Mouse (Mus musculus): ENCODE results near the gene Vash2. TPM values are rescaled to one million over a fixed set of nuclear protein-coding genes. Genes with fewer than 3 reads are reported as not detected.

The Vash2 gene
- polyA plus RNA-seq (2017; shearing (Covaris generic)): under 1 TPM; 0.23 to 0.49 TPM

DNA sequence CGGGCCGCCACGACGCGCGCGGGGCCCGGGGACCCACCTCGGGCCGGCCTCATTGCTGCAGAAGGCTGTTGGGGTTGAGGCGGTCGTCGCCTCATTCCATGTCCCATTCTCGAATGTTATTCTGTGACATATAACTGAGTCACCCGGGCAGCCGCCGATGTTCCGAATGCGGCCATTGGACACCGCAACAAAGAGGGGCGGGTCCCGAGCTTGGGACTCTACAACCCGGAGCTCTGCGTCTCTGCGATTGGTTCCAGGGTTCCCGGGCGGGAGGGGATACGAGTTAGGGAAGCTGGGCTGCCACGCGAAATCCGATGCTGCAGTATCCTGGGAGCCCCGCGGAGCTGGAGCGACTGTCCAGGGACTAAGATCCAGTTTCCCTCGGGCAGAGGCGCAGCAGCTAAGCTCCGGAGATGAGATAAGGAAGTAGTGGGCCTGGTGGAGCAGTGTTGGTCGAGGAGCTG, at the start of gene Vash2:
TSS of gene Vash2 (minus strand) at position 197 of the 464 bp plus-strand sequence.

DNA sequence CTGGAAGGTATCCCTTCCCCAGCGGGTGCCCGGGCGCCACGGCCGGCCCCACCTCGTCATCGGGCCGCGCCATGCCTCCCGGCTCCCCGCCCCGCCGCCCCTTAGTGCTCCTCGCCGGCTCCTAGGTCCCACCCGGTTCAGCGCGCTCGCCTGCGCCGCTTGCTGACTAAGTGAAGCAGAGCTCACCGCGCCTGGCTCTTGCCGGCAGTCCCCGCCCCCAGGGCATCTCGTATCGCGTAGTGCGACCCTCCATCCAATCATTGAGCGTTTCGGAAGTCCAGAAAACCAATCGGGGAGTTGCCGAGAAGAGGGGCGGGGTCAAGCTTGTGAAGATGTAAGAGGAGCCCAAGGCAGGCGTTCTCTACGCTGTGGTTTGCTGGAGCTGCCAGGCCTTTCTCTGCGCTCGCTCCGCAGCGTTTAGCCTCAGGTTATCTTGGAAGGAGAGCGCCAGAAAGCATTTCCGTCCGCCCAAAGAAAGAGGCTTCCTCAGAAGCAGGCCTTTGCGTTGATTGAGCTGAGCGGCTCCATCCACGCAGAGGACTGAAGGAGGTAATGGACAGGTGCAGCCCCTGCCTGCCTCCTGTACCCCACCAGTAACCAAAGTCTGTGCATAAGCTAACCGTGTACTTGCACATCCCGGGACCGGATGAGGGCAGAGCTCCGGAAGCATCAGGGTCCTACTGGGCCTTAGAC, 47.1 kb upstream of the Vash2 start, which contains the start of gene Flvcr1:
TSS of gene Flvcr1 (minus strand) at position 138 of the 693 bp plus-strand sequence.

DNA sequence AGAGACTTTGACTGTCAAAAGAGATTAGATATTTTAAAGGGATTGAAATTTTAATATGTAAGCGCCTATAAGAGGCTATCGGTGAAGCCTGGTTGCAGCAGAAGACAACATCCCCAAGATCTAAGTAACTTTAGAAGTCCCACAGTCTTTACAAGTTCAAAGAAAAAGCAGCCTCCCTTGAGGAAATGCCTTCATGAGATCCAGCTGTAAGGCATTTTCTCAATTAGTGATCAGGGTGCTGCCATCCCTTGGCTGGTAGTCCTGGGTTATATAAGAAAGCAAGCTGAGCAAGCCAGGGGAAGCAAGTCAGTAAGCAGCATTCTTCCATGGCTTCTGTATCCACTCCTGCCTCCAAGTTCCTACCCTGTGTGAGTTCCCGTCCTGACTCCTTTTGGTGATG, 54.3 kb downstream of the Vash2 start, which contains the start of gene Angel2:
TSS of gene Angel2 (plus strand) at position 301 of the 400 bp plus-strand sequence.

DNA sequence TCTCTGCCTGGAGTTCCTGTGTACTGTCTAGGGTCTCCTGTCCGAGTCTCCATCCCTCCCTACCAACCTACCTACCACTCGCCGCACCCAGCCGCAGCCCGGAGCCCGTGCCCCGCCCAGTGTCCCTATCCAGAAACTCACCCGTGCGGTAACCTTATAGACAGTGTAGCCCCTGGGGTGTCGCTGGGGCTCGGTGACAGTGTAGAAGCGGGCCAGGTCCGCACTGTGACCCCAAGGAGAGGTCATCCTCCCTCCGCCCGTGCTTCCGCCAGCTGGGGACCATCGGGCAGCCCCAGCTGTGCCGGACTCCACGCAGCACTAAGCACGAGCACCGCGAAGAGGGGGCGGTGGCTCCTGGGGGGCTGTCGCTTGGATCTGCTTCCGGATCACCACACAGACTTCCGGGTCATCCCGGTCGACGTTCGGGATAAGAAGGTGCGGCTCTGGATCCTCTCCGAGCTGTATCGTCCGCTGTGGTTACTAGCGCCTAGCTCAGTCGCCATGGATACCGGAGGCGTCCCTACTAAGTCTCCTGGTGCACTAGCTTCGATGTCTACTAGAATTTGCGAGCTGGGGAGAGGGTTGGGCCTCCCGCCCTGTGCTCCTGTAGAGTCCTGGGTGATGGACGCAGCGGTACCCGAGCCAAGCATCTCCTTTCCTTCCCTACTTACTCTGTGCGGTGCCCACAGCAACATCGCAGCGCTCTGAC, 67.5 kb downstream of the Vash2 start, which contains the start of gene Rps6kc1:
TSS of gene Rps6kc1 (minus strand) at position 356 of the 709 bp plus-strand sequence.

Other genes starting within 250 kb of the Vash2 start
- gene Rps6kc1, start 67.5 kb downstream of the Vash2 start, polyA plus RNA-seq (2017; shearing (Covaris generic)): 1 to 10 TPM; 4.7 to 5.6 TPM
- gene Angel2, start 54.2 kb downstream of the Vash2 start, polyA plus RNA-seq (2017; shearing (Covaris generic)): 10 to 100 TPM; 65.9 to 73.0 TPM
- 10 to 100 TPM; 13.6 to 18.1 TPM for gene Flvcr1, start 46.9 kb upstream of the Vash2 start, polyA plus RNA-seq (2017; shearing (Covaris generic))
- gene Spata45, start 57.3 kb upstream of the Vash2 start, polyA plus RNA-seq (2017; shearing (Covaris generic)): not detected
- 10 to 100 TPM in 1 of 2 experiments, 1 to 10 TPM in 1; 8.8 to 12.2 TPM for gene Tatdn3, start 83.6 kb upstream of the Vash2 start, polyA plus RNA-seq (2017; shearing (Covaris generic))
- 1 to 10 TPM; 2.4 to 4.2 TPM for gene Nsl1, start 83.7 kb upstream of the Vash2 start, polyA plus RNA-seq (2017; shearing (Covaris generic))
- 1 to 10 TPM in 1 of 2 experiments, under 1 TPM in 1; 0.41 to 2.4 TPM for gene Batf3, start 118.6 kb upstream of the Vash2 start, polyA plus RNA-seq (2017; shearing (Covaris generic))
- gene Fam71a, start 185.5 kb upstream of the Vash2 start, polyA plus RNA-seq (2017; shearing (Covaris generic)): not detected
- gene Atf3, start 238.7 kb upstream of the Vash2 start, polyA plus RNA-seq (2017; shearing (Covaris generic)): not detected

Measured in activated CD4-positive, CD25-positive, alpha-beta regulatory T cell (primary cell).